Mouse (Mus musculus) heart, postnatal 25 days (tissue): ENCODE data around the gene Tiprl. TPM values are rescaled to one million over a fixed set of nuclear protein-coding genes. Genes with fewer than 3 reads are reported as not detected.
A peak's percentile ranks its signal among the peaks of the same experiment; 100 is the strongest.

Experiments used
- DNase-seq: peaks from one replicate; pipeline ENCODE4 v3.0.0; 2022; ENCODE audit warnings: low spot score
- intact Hi-C: fragments of 180-260 bp; cut with DNase I; formaldehyde crosslinking; loops from one replicate; pipeline ENCODE4 v1.15.1; 2025
- total RNA-seq, 2 experiments: library from RNA; stranded (reverse); gene quantifications; 2 replicates each; pipeline ENCODE4 v1.2.3; 2021

The Tiprl gene
- total RNA-seq, result 10 to 100 TPM; 33.9 to 38.4 TPM

DNA sequence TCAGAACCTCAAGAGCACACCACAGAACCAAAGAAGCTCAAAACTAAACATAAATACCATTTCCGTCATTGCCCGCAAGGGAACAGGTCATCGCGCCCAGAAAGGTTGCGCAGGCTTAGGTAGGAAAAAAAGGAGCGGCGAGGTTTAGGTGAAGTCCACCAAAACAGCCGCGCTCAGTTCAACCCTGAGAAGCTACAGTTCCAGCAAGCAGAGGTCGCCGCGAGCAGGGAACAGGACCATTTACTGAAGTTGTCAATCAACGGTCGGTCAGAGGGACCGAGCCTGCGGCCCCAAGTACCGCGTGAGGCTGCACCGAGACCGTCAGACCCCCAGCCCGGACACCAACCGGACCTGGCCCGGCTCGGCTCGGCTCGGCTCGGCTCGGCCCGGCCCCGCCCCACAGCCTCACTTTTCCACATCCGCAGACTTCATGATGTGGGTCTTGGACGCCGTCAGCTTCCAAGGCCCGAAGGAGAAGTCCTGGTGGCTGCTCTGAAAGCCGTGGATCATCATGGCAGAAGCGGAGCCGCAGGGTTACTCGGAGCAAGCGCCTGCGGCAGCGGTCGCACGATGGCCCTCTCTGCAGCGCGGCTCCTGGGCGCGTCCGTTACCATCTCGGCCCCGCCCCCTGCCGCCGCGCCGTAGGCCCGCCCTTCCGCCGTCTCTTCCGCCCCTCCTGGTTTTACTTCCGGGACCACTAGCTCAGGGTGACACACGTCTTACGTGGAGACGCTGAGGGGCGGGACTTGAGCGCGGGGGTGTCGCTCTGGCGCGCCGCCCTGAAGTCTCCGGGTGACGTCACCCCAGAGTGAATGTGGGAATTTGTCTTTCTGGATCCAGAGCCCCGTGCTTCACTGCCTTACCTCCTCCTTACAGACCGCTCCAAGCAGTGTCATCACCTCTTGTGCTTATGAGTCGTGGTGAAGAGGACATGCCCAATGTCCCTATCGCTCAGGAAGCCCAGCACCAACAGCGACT is at the start of gene Tiprl:
Tiprl (minus strand) TSS at position 676 of the 978 bp plus-strand sequence.
- intact Hi-C loops, result loop anchor here (2.0 to 5.0 kb wide), 3 partner anchors 39 to 224 kb away; partner anchors contain the start of genes Dcaf6 and Mpc2
- DNase-seq, result peak; percentile 95

GRCm38 (mm10) chr1:165284096-165284495 is 47.3 kb upstream of the Tiprl start:
- intact Hi-C loops, result no loop called here
- no peak for DNase-seq

GRCm38 (mm10) chr1:165282967-165283345 is 46.2 kb upstream of the Tiprl start:
- intact Hi-C loops, result no loop called here
- DNase-seq, result no peak

GRCm38 (mm10) chr1:165282222-165282966 is 45.6 kb upstream of the Tiprl start:
- intact Hi-C loops, result no loop called here
- no peak for DNase-seq

GRCm38 (mm10) chr1:165281351-165282221 is 44.8 kb upstream of the Tiprl start:
- DNase-seq, result peak; percentile 50
- intact Hi-C loops, result no loop called here

DNA sequence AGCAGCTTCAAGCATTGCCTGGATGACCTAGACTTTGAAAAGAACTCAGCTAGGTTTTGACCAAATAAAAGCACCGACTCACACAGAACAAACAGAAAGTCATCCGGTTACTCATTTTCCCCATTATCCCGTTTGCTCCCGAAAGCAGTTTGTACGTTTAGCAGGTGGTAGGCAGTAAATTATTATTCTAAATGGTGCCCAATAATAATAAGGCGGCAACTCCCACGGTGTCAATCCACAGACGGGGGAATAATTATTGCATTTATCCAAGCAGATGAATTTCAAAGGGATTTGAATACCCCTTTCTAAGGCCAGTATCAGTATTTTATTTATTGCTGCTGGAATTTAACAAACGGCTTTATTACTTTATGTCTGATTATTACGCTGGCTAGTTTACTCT is 43.9 kb upstream of the Tiprl start:
- no peak for DNase-seq
- intact Hi-C loops, result no loop called here

DNA sequence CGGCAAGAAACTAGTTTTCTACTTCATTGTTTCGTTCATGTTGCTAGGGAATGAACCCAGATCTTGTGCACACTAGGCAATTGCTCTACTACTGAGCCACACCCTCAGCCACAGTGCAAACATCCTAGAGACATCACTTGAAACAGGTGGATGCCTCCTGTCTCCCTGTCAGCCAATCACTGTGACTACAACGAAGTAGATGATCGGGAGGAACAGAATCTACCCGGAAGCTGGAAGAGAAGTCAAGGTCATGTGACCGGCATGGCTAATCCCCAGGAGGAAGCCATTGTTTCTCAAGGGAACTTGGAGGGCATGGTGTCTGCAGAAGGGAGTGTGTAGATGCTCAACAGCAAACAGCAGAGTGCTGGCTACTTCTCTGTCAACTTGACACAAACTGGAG is 38.1 kb upstream of the Tiprl start:
- intact Hi-C loops, result no loop called here
- no peak for DNase-seq

GRCm38 (mm10) chr1:165252027-165252671 is 15.4 kb upstream of the Tiprl start:
- no peak for DNase-seq
- intact Hi-C loops, result loop anchor here (1.0 to 2.0 kb wide), 2 partner anchors 68 to 251 kb away; no protein-coding TSS in a partner anchor

DNA sequence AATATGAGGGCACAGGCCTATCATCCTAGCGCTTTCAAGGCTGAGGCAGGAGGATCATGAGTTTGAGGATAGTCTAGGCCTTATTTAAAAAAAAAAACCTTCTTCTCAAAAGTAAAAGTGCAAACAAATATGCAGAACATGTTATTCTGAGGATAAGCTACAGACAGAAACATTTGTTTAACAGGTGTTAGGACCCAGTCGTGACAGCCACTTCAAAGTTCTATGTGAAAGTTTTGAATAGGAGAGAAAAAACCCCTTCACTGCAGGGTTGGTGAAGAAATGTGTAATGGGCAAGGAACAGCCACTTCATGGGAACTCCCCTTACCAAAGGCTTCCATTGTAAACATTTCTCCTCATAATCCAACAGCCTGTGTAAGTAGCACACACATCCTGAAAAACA is 13.8 kb upstream of the Tiprl start:
- no peak for DNase-seq
- intact Hi-C loops, result no loop called here

GRCm38 (mm10) chr1:165248842-165249241 is 12.0 kb upstream of the Tiprl start:
- intact Hi-C loops, result no loop called here
- DNase-seq, result no peak

GRCm38 (mm10) chr1:165247788-165248187 is 11.0 kb upstream of the Tiprl start:
- intact Hi-C loops, result no loop called here

GRCm38 (mm10) chr1:165247085-165247484 is 10.3 kb upstream of the Tiprl start:
- DNase-seq, result peak; percentile 23
- intact Hi-C loops, result no loop called here

More at GRCm38 (mm10) chr1:165247788-165248187, 11.0 kb upstream of the Tiprl start:
- DNase-seq, result no peak

- intact Hi-C loops, result no loop called here
- no peak for DNase-seq
Observed at GRCm38 (mm10) chr1:165246587-165246986, 9.8 kb upstream of the Tiprl start.

- intact Hi-C loops, result loop anchor here (2.0 to 5.0 kb wide), 3 partner anchors 39 to 225 kb away; partner anchors contain the start of genes Dcaf6 and Mpc2
- no peak for DNase-seq
Observed at GRCm38 (mm10) chr1:165235846-165236245, 950 bp downstream of the Tiprl start.

DNA sequence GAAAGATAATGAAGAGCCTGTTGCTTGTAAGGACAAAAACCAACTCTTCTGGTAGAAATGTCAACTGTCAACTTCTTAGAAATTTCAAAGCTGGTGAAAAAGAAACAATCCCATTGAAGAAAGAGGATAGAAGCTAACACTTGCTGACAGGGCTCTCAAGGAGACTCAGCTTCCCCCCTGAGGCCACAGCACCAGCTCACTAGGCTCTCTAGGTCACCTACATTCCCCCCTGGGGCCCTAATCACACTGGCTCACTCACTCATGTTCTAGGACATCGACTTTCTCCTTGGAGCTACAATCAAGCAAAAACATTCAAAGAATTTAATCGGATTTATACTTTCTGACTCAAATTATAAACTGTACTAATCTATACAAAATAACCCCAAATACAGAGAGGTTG is 3.0 kb downstream of the Tiprl start:
- no peak for DNase-seq
- intact Hi-C loops, result no loop called here

DNA sequence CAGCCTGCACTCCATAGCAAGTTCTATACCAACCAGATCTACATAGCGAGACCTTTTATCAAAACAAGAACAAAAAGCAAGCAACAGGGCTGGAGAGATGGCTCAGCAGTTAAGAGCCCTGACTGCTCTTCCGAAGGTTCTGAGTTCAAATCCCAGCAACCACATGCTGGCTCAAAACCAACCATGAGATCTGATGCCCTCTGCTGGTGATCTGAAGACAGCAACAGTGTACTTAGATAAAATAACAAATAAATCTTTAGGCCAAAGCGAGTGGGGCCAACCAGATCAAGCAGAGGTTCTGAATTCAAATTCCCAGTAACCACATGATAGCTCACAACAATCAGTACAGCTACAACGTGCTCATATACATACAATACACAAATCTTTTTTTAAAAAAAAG is 6.1 kb downstream of the Tiprl start:
- intact Hi-C loops, result no loop called here

GRCm38 (mm10) chr1:165229577-165229976 is 7.2 kb downstream of the Tiprl start:
- intact Hi-C loops, result no loop called here
- DNase-seq, result no peak

More for the DNA sequence above, 6.1 kb downstream of the Tiprl start:
- no peak for DNase-seq

DNA sequence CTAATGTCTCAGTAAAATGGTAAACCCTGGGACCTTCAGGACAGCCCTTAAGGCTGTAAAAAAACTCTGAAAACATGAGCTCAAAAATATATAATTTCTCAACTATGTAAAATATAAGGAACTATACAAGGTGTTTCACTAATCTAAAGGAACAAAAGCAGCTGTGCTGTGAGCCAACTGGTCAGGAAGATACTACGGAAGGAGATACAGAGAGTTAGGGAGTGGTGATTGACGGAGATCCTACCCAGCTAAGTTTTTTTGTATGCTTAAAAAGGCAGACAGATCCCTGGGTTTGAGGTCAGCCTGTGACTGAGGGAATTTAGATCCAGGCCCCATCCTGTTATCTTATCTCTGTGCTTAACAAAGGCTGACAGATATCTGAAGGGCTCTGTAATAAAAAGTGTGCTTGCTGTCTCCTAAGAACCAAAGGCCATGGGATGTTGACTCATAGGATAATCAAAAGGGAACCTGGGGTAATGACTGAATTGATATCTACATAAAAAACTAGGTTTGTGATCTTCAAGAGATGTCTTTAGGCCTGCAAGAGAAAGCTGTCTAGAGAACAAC is 19.7 kb downstream of the Tiprl start:
- no peak for DNase-seq
- intact Hi-C loops, result no loop called here

DNA sequence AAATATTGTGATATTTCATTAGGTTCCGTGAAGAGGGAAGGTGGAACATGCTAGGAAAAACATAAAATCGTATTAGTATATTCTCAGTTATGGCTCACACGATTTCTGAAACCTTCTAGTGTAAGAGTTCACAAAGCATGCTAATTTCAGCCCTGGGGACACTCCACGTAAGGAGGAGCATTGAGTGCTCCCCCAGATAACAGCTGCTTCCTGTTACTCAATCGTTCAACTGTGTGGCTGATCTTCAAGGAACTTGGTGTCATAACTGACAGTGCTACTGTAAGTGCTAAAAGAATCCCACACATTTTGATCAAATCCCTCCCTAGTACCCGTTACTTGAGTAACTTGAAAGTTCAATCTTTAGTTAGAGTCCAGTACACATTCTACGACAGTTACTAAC is 21.0 kb downstream of the Tiprl start:
- no peak for DNase-seq
- intact Hi-C loops, result no loop called here
